Mouse (Mus musculus) embryonic facial prominence, embryonic 12.5 days (tissue): ENCODE measurements around the gene Gm13695. TPM values are rescaled to one million over a fixed set of nuclear protein-coding genes. Genes with fewer than 3 reads are reported as not detected.
"Not testable (repeated sequence)": the region's sequence is repeated elsewhere in the genome, so short reads cannot be mapped to it uniquely, and the experiment has no call there.

Experiments
- ATAC-seq: fragments of 200-750 bp; cut with Nextera tagmentation; 2 replicates; pipeline ENCODE4 v1.8.0; 2017; ENCODE audit not compliant: insufficient number of reproducible peaks, insufficient read depth, low FRiP score, low TSS enrichment
- H3K27ac ChIP-seq: fragments of 300-500 bp; sonication (generic); 2 replicates; pipeline ENCODE4 v1.5.1; 2016; ENCODE audit warnings: mild to moderate bottlenecking
- H3K27me3 ChIP-seq: fragments of 300-500 bp; sonication (generic); 2 replicates; pipeline ENCODE4 v1.6.1; 2016; ENCODE audit warnings: mild to moderate bottlenecking, moderate library complexity
- H3K36me3 ChIP-seq: fragments of 300-500 bp; sonication (generic); 2 replicates; pipeline ENCODE4 v1.6.1; 2016; ENCODE audit warnings: mild to moderate bottlenecking
- H3K4me1 ChIP-seq: fragments of 300-500 bp; sonication (generic); 2 replicates; pipeline ENCODE4 v1.6.1; 2016
- H3K4me2 ChIP-seq: fragments of 300-500 bp; sonication (generic); replicated peaks from 2 replicates; pipeline ENCODE4 v1.6.1; 2016; ENCODE audit warnings: mild to moderate bottlenecking, moderate library complexity
- H3K4me3 ChIP-seq: fragments of 300-500 bp; sonication (generic); 2 replicates; pipeline ENCODE4 v1.5.1; 2016; ENCODE audit warnings: mild to moderate bottlenecking
- H3K9ac ChIP-seq: fragments of 300-500 bp; sonication (generic); 2 replicates; pipeline ENCODE4 v1.6.1; 2016; ENCODE audit warnings: mild to moderate bottlenecking, moderate library complexity
- H3K9me3 ChIP-seq: fragments of 300-500 bp; sonication (generic); 2 replicates; pipeline ENCODE4 v1.6.1; 2016; ENCODE audit warnings: mild to moderate bottlenecking, moderate library complexity
- WGBS: fragments of 180-500 bp; shearing (Covaris S2); methylation state at CpG from one replicate; pipeline ENCODE4 v1.1.7; 2016; 5-methylcytosine and 5-hydroxymethylcytosine counted together
- polyA plus RNA-seq: library from polyadenylated mRNA; unstranded; fragments of >200 nt; fragmentation: Nextera tagmentation; extraction: Ambion mirVana; gene quantifications from 2 replicates; pipeline ENCODE4 v1.2.1, GENCODE M21; 2016

Gene Gm13695
- polyA plus RNA-seq: not detected in 2 replicates

DNA sequence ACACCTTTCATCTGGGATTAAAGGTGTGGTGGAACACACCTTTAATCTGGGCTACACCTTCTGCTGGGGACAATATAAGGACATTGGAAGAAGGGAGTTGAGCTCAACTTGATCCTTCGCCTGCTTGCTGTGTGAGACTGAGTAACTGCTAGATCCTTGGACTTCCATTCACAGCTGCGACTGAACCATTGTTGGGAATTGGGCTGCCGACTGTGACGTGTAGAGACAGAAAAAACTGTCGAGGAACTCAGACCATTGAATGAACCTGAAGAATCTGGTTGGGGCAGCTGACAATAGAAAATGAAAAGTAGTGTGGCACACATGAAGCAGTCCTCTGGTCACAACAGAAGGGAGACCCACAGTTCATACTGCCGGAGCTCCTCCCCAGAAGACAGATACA is at the start of gene Gm13695:
TSS of gene Gm13695 (plus strand) at position 301 of the 400 bp plus-strand sequence.
- H3K27me3 ChIP-seq, H3K27ac ChIP-seq, H3K9me3 ChIP-seq, H3K4me2 ChIP-seq, H3K9ac ChIP-seq, H3K4me3 ChIP-seq, ATAC-seq, H3K36me3 ChIP-seq, H3K4me1 ChIP-seq: not testable (repeated sequence)
- no CpG with 5 or more reads among the region's 6 CpGs for WGBS

GRCm38 (mm10) chr2:83929478-83930088 is 37.5 kb upstream of the Gm13695 start:
- Histone ChIP-seq H3K27ac (no peak overlapping the region), H3K27me3 (no peaks in the 10 kb centered on the region), H3K9ac (no peak overlapping the region), H3K4me3 (no peak overlapping the region), H3K9me3 (no peaks in the 10 kb centered on the region), H3K4me1 (no peaks in the 10 kb centered on the region), H3K4me2 (no peak overlapping the region), H3K36me3 (no peaks in the 10 kb centered on the region)
- ATAC-seq: no peak
- WGBS: 35% methylated on average over 2 of the region's 2 CpGs

- no peaks in the 10 kb centered on the region for H3K9me3 ChIP-seq
- peak within 1 kb of the TSS; percentile 21 for H3K4me3 ChIP-seq
- no peaks in the 10 kb centered on the region for H3K36me3 ChIP-seq
- ATAC-seq: peak; percentile 87
- H3K27me3 ChIP-seq: no peaks in the 10 kb centered on the region
- H3K27ac ChIP-seq: no peak within 1 kb of the TSS
- 0 out of 2 replicates have a peak, but pooled peaks cover 2% of the 10 kb centered on the region for H3K4me1 ChIP-seq
- 0 out of 2 replicates have a peak within 1 kb of the TSS, but pooled peaks have one; percentile 8 for H3K9ac ChIP-seq
- H3K4me2 ChIP-seq: peak within 1 kb of the TSS; percentile 56
- 1% methylated on average over 20 of the region's 20 CpGs for WGBS
Measured at GRCm38 (mm10) chr2:83940931-83941361, 26.2 kb upstream of the Gm13695 start, which contains the start of gene Zswim2. TSS of gene Zswim2 (minus strand) at chr2:83941228.

- Histone ChIP-seq H3K36me3 (no peaks in the 10 kb centered on the region), H3K27ac (no peak overlapping the region), H3K9ac (no peak overlapping the region), H3K27me3 (no peaks in the 10 kb centered on the region), H3K9me3 (no peaks in the 10 kb centered on the region), H3K4me2 (peak overlapping the region; percentile 56), H3K4me3 (no peak overlapping the region; the same call in 1 of the 2 replicates), H3K4me1 (0 out of 2 replicates have a peak, but pooled peaks cover 2% of the 10 kb centered on the region)
- no peak for ATAC-seq
- WGBS: 37% methylated on average over 3 of the region's 3 CpGs
Measured at GRCm38 (mm10) chr2:83941378-83941777, 25.7 kb upstream of the Gm13695 start.

DNA sequence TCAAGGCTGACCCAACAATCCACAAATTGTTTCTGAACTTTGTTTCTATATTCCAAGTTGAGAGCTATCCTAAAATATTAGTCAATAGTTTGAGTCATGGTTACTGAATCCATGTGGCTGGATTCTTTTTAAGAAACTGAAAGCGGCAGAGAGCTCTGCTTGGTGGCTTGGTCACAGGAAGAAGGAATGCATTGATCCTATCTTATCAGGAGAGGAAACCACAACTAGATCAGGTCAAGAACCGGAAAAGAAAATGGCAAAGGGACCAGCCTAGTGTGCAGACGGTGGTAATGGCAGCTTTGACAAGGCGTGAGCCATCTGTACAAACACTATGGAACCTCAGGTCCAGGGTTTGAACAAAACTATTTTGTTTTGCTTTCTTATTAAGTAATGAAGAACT is 25.3 kb upstream of the Gm13695 start:
- Histone ChIP-seq H3K4me1 (0 out of 2 replicates have a peak, but pooled peaks cover 2% of the 10 kb centered on the region), H3K36me3 (no peaks in the 10 kb centered on the region), H3K27me3 (no peaks in the 10 kb centered on the region), H3K9ac (no peak overlapping the region), H3K27ac (no peak overlapping the region), H3K4me2 (no peak overlapping the region), H3K4me3 (no peak overlapping the region), H3K9me3 (no peaks in the 10 kb centered on the region)
- 74% methylated on average over 4 of the region's 4 CpGs for WGBS
- ATAC-seq: no peak

- ATAC-seq, H3K9ac ChIP-seq, H3K4me3 ChIP-seq, H3K36me3 ChIP-seq, H3K4me2 ChIP-seq, H3K4me1 ChIP-seq, H3K27me3 ChIP-seq, H3K27ac ChIP-seq, H3K9me3 ChIP-seq: not testable (repeated sequence)
- WGBS: no CpG with 5 or more reads among the region's 6 CpGs
Measured at GRCm38 (mm10) chr2:83955393-83955792, 11.7 kb upstream of the Gm13695 start, which contains the start of gene Gm13698. TSS of gene Gm13698 (plus strand) at chr2:83955693.

DNA sequence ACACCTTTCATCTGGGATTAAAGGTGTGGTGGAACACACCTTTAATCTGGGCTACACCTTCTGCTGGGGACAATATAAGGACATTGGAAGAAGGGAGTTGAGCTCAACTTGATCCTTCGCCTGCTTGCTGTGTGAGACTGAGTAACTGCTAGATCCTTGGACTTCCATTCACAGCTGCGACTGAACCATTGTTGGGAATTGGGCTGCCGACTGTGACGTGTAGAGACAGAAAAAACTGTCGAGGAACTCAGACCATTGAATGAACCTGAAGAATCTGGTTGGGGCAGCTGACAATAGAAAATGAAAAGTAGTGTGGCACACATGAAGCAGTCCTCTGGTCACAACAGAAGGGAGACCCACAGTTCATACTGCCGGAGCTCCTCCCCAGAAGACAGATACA is 5.9 kb upstream of the Gm13695 start, which contains the start of gene Gm13693:
TSS of gene Gm13693 (plus strand) at position 301 of the 400 bp plus-strand sequence.
- H3K36me3 ChIP-seq, H3K4me2 ChIP-seq, H3K9ac ChIP-seq, H3K9me3 ChIP-seq, H3K4me1 ChIP-seq, H3K27me3 ChIP-seq, H3K27ac ChIP-seq, ATAC-seq, H3K4me3 ChIP-seq: not testable (repeated sequence)
- WGBS: no CpG with 5 or more reads among the region's 6 CpGs

DNA sequence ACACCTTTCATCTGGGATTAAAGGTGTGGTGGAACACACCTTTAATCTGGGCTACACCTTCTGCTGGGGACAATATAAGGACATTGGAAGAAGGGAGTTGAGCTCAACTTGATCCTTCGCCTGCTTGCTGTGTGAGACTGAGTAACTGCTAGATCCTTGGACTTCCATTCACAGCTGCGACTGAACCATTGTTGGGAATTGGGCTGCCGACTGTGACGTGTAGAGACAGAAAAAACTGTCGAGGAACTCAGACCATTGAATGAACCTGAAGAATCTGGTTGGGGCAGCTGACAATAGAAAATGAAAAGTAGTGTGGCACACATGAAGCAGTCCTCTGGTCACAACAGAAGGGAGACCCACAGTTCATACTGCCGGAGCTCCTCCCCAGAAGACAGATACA is 5.7 kb downstream of the Gm13695 start, which contains the start of gene Gm13696:
TSS of gene Gm13696 (plus strand) at position 301 of the 400 bp plus-strand sequence.
- H3K9me3 ChIP-seq, H3K27me3 ChIP-seq, H3K36me3 ChIP-seq, H3K9ac ChIP-seq, H3K4me2 ChIP-seq, H3K4me1 ChIP-seq, H3K27ac ChIP-seq, H3K4me3 ChIP-seq, ATAC-seq: not testable (repeated sequence)
- WGBS: no CpG with 5 or more reads among the region's 6 CpGs

- not testable (repeated sequence) for H3K27me3 ChIP-seq, ATAC-seq, H3K9ac ChIP-seq, H3K4me3 ChIP-seq, H3K4me1 ChIP-seq, H3K36me3 ChIP-seq, H3K27ac ChIP-seq, H3K9me3 ChIP-seq, H3K4me2 ChIP-seq
- WGBS: no CpG with 5 or more reads among the region's 6 CpGs
Measured at GRCm38 (mm10) chr2:83978633-83979032, 11.5 kb downstream of the Gm13695 start, which contains the start of gene Gm13694. TSS of gene Gm13694 (plus strand) at chr2:83978933.

- H3K36me3 ChIP-seq, H3K9me3 ChIP-seq, H3K9ac ChIP-seq, H3K4me3 ChIP-seq, H3K27ac ChIP-seq, H3K4me2 ChIP-seq, H3K4me1 ChIP-seq, H3K27me3 ChIP-seq, ATAC-seq: not testable (repeated sequence)
- no CpG with 5 or more reads among the region's 6 CpGs for WGBS
Measured at GRCm38 (mm10) chr2:83984443-83984842, 17.3 kb downstream of the Gm13695 start, which contains the start of gene Gm13697. TSS of gene Gm13697 (plus strand) at chr2:83984743.

DNA sequence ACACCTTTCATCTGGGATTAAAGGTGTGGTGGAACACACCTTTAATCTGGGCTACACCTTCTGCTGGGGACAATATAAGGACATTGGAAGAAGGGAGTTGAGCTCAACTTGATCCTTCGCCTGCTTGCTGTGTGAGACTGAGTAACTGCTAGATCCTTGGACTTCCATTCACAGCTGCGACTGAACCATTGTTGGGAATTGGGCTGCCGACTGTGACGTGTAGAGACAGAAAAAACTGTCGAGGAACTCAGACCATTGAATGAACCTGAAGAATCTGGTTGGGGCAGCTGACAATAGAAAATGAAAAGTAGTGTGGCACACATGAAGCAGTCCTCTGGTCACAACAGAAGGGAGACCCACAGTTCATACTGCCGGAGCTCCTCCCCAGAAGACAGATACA is 23.1 kb downstream of the Gm13695 start, which contains the start of gene Gm13691:
TSS of gene Gm13691 (plus strand) at position 301 of the 400 bp plus-strand sequence.
- not testable (repeated sequence) for H3K4me3 ChIP-seq, ATAC-seq, H3K9me3 ChIP-seq, H3K4me2 ChIP-seq, H3K4me1 ChIP-seq, H3K27ac ChIP-seq, H3K9ac ChIP-seq, H3K36me3 ChIP-seq, H3K27me3 ChIP-seq
- WGBS: no CpG with 5 or more reads among the region's 6 CpGs

GRCm38 (mm10) chr2:83993639-83994255 is 26.6 kb downstream of the Gm13695 start:
- WGBS: 30% methylated on average over 8 of the region's 9 CpGs
- not testable (repeated sequence) for H3K9me3 ChIP-seq, H3K27me3 ChIP-seq, H3K4me1 ChIP-seq, H3K4me2 ChIP-seq, H3K27ac ChIP-seq, H3K4me3 ChIP-seq, H3K9ac ChIP-seq, H3K36me3 ChIP-seq, ATAC-seq
